Mouse (Mus musculus) ES-Bruce4 (cell line): ENCODE measurements around the gene Hoxd10.

Experiments
- CTCF ChIP-seq: IDR thresholded peaks from one replicate; pipeline ENCODE4 v1.8.1; 2011; ENCODE audit warnings: low read depth, low read length
- EP300 ChIP-seq: IDR thresholded peaks from 2 replicates; pipeline ENCODE4 v1.6.1; 2011; ENCODE audit warnings: low read depth, low read length; ENCODE audit not compliant: insufficient read depth
- POLR2A ChIP-seq: IDR thresholded peaks from one replicate; pipeline ENCODE4 v1.8.1; 2011; ENCODE audit warnings: low read length; ENCODE audit not compliant: insufficient read depth

- TF ChIP-seq CTCF (no peak), EP300 (no peak), POLR2A (no peak)
Measured at GRCm38 (mm10) chr2:74669650-74670235, 22.0 kb upstream of the Hoxd10 start.
